Mouse (Mus musculus): ENCODE measurements at regions not wholly inside any gene's neighbourhood (a gene's known extent, or its start where the extent isn't known, plus 50 kb on each side); places are given as distances from the start of the nearest gene placed in this dataset.

DNA sequence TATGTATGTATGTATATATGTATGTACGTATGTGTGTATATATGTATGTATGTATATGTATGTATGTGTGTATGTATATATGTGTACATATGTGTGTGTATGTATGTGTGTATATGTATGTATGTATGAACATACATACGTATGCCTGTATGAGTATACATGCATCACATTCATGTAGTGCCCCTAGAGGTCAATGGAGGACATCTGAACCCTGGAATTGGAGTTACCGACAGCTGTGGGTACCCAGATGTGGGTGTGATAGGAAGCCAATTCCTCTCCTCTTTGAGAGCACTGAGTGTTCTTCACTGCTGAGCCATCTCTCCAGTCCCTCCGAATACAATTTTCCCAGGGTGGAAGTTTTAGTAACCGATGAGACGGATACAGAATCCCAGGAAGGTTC is 69.6 kb upstream of the Foxn3 start:
- Histone ChIP-seq H3K4me1 (replicated peaks) (peaks cover 5% of the 10 kb centered on the region), H3K9ac (no peak overlapping the region), H3K9me3 (replicated peaks) (no peaks in the 10 kb centered on the region), H3K36me3 (no peaks in the 10 kb centered on the region), H3K4me3 (no peak overlapping the region), H3K4me2 (no peak overlapping the region), H3K27ac (no peak overlapping the region), H3K27me3 (no peaks in the 10 kb centered on the region)
- WGBS = 89% methylated on average over 6 of the region's 6 CpGs
- ATAC-seq (replicated peaks; ENCODE audit: insufficient number of reproducible peaks, insufficient read depth, low FRiP score, low read depth) = no peak

GRCm38 (mm10) chr12:99629606-99630005 is 66.2 kb upstream of the Foxn3 start:
- 81% methylated on average over 4 of the region's 4 CpGs for WGBS
- H3K9me3 ChIP-seq (replicated peaks) = no peaks in the 10 kb centered on the region
- H3K27me3 ChIP-seq = no peaks in the 10 kb centered on the region
- no peak for ATAC-seq (replicated peaks; ENCODE audit: insufficient number of reproducible peaks, insufficient read depth, low FRiP score, low read depth)
- peaks cover 10% of the 10 kb centered on the region for H3K4me1 ChIP-seq (replicated peaks)
- no peaks in the 10 kb centered on the region for H3K36me3 ChIP-seq
- no peak overlapping the region for H3K9ac ChIP-seq
- no peak overlapping the region for H3K4me2 ChIP-seq
- no peak overlapping the region for H3K27ac ChIP-seq
- H3K4me3 ChIP-seq = no peak overlapping the region

DNA sequence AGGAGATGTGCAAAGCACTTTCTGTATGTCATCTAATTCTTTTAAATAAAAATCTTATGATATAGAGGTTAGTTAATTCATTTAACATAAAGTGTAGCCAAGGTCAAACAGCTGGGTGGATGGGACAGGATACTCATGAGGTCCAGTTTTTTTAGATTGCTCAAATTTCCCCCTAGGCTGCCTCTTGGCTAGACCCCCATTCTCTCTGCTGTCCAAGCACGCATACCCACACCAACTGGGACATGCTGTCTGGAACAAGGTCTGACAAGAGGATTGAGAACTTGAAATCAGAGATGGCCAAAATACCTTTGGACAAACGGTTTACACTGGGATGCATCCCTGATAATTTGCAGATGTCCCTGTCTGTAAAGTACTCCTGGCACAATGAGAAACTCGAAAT is 65.0 kb upstream of the Foxn3 start:
- 58% methylated on average over 3 of the region's 3 CpGs for WGBS
- H3K9ac ChIP-seq = peak overlapping the region; percentile 49; the same call in 1 of the 2 replicates
- H3K4me2 ChIP-seq = peak overlapping the region; percentile 89
- H3K27ac ChIP-seq = no peak overlapping the region
- no peaks in the 10 kb centered on the region for H3K9me3 ChIP-seq (replicated peaks)
- H3K4me3 ChIP-seq = peak overlapping the region; percentile 78
- no peaks in the 10 kb centered on the region for H3K27me3 ChIP-seq
- no peaks in the 10 kb centered on the region for H3K36me3 ChIP-seq
- ATAC-seq (replicated peaks; ENCODE audit: insufficient number of reproducible peaks, insufficient read depth, low FRiP score, low read depth) = no peak
- peaks cover 10% of the 10 kb centered on the region for H3K4me1 ChIP-seq (replicated peaks)

GRCm38 (mm10) chr12:99627898-99628231 is 64.5 kb upstream of the Foxn3 start:
- Histone ChIP-seq H3K4me2 (peak overlapping the region; percentile 89), H3K27me3 (no peaks in the 10 kb centered on the region), H3K9me3 (replicated peaks) (no peaks in the 10 kb centered on the region), H3K4me3 (peak overlapping the region; percentile 78), H3K9ac (peak overlapping the region; percentile 49), H3K36me3 (no peaks in the 10 kb centered on the region), H3K4me1 (replicated peaks) (peaks cover 10% of the 10 kb centered on the region), H3K27ac (no peak overlapping the region)
- under 1% methylated on average over 30 of the region's 30 CpGs for WGBS
- ATAC-seq (replicated peaks; ENCODE audit: insufficient number of reproducible peaks, insufficient read depth, low FRiP score, low read depth) = peak; percentile 88

GRCm38 (mm10) chr12:99627201-99627897 is 64.0 kb upstream of the Foxn3 start:
- Histone ChIP-seq H3K36me3 (no peaks in the 10 kb centered on the region), H3K4me1 (replicated peaks) (peaks cover 10% of the 10 kb centered on the region), H3K9ac (peak overlapping the region; percentile 49), H3K9me3 (replicated peaks) (no peaks in the 10 kb centered on the region), H3K27ac (no peak overlapping the region), H3K27me3 (no peaks in the 10 kb centered on the region), H3K4me2 (peak overlapping the region; percentile 89), H3K4me3 (peak overlapping the region; percentile 78)
- WGBS = 2% methylated on average over 40 of the region's 40 CpGs
- peak; percentile 63; the same call in 1 of the 2 replicates for ATAC-seq (replicated peaks; ENCODE audit: insufficient number of reproducible peaks, insufficient read depth, low FRiP score, low read depth)

DNA sequence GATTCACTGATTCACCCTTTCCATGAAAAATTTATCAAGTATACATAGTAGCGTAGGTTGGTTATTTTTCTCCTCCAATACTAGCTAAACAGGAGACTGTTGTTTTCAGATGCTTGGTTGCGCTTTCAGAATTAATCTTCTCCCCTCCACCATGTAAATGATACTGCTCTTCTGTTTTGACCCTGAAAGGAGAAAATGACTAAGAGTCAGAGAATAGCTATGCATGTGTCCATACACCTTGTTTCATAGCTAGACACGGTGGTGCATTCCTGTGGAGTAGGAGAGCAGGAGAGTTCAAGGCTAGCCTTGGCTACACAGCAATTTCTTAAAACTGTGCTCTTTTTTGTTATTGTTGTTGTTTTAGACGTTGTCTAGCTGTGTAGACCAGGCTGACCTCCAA is 62.8 kb upstream of the Foxn3 start:
- ATAC-seq (replicated peaks; ENCODE audit: insufficient number of reproducible peaks, insufficient read depth, low FRiP score, low read depth) = no peak
- peaks cover 10% of the 10 kb centered on the region for H3K4me1 ChIP-seq (replicated peaks)
- no peak overlapping the region for H3K27ac ChIP-seq

GRCm38 (mm10) chr12:99625094-99625493 is 61.7 kb upstream of the Foxn3 start:
- Histone ChIP-seq H3K4me1 (replicated peaks) (peaks cover 10% of the 10 kb centered on the region), H3K9ac (no peak overlapping the region), H3K27me3 (no peaks in the 10 kb centered on the region), H3K4me3 (no peak overlapping the region), H3K36me3 (no peaks in the 10 kb centered on the region), H3K9me3 (replicated peaks) (no peaks in the 10 kb centered on the region), H3K27ac (no peak overlapping the region), H3K4me2 (no peak overlapping the region)
- no peak for ATAC-seq (replicated peaks; ENCODE audit: insufficient number of reproducible peaks, insufficient read depth, low FRiP score, low read depth)
- 42% methylated on average over 9 of the region's 9 CpGs for WGBS

More for the DNA sequence above, 62.8 kb upstream of the Foxn3 start:
- no peaks in the 10 kb centered on the region for H3K36me3 ChIP-seq
- no peak overlapping the region for H3K4me2 ChIP-seq
- no peak overlapping the region for H3K4me3 ChIP-seq
- WGBS = 85% methylated on average over 4 of the region's 4 CpGs
- H3K9me3 ChIP-seq (replicated peaks) = no peaks in the 10 kb centered on the region
- H3K27me3 ChIP-seq = no peaks in the 10 kb centered on the region
- H3K9ac ChIP-seq = no peak overlapping the region

- Histone ChIP-seq H3K27me3 (no peaks in the 10 kb centered on the region), H3K4me1 (replicated peaks) (0 out of 2 replicates have a peak, but pooled peaks cover 2% of the 10 kb centered on the region), H3K9me3 (replicated peaks) (no peaks in the 10 kb centered on the region), H3K9ac (no peak overlapping the region), H3K4me3 (no peak overlapping the region), H3K27ac (no peak overlapping the region), H3K36me3 (no peaks in the 10 kb centered on the region), H3K4me2 (no peak overlapping the region)
- 70% methylated on average over 2 of the region's 2 CpGs for WGBS
- ATAC-seq (replicated peaks; ENCODE audit: insufficient number of reproducible peaks, insufficient read depth, low FRiP score, low read depth) = no peak
These were observed 58.9 kb upstream of the Foxn3 start for GRCm38 (mm10) chr12:99622238-99622637.

DNA sequence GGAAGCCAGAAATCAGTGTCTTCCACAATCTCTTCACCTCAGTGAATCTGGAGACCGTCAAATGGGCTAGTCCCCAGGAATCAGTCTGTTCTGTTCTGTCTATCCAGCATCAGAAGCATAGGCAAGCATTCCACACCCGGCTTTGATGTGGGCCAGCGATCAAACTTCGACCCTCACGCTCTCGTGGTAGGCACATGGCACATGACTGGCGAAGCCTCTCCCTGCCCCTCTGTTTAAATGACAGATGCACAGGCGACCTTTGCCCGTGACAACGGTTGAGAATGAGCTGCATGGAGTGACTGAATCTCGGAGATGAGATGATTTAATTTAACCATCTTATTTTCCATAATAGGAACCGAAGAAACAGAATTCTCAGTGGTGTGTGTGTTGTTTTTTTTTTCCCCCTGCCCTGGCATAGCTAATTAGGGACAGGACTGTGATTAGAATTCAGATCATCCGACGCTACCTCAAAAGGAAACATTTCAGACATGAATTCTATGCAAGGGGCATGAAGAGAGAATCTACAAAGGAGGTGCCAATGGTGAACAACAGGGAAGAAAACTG is 53.9 kb upstream of the Foxn3 start:
- H3K9me3 ChIP-seq (replicated peaks) = no peaks in the 10 kb centered on the region
- H3K4me1 ChIP-seq (replicated peaks) = peaks cover 3% of the 10 kb centered on the region; the same call in 1 of the 2 replicates
- 84% methylated on average over 14 of the region's 14 CpGs for WGBS
- no peaks in the 10 kb centered on the region for H3K36me3 ChIP-seq
- H3K27me3 ChIP-seq = no peaks in the 10 kb centered on the region
- no peak overlapping the region for H3K9ac ChIP-seq
- H3K4me2 ChIP-seq = no peak overlapping the region
- H3K27ac ChIP-seq = no peak overlapping the region
- ATAC-seq (replicated peaks; ENCODE audit: insufficient number of reproducible peaks, insufficient read depth, low FRiP score, low read depth) = no peak
- H3K4me3 ChIP-seq = no peak overlapping the region

- H3K4me3 ChIP-seq = no peak overlapping the region
- no peak for ATAC-seq (replicated peaks; ENCODE audit: insufficient number of reproducible peaks, insufficient read depth, low FRiP score, low read depth)
- no peak overlapping the region for H3K4me2 ChIP-seq
- no peaks in the 10 kb centered on the region for H3K27me3 ChIP-seq
- H3K9ac ChIP-seq = no peak overlapping the region
- H3K36me3 ChIP-seq = no peaks in the 10 kb centered on the region
- 65% methylated on average over 6 of the region's 6 CpGs for WGBS
- no peak overlapping the region for H3K27ac ChIP-seq
- peaks cover 12% of the 10 kb centered on the region for H3K4me1 ChIP-seq (replicated peaks)
- no peaks in the 10 kb centered on the region for H3K9me3 ChIP-seq (replicated peaks)
These were observed 51.0 kb upstream of the Foxn3 start for GRCm38 (mm10) chr12:99614420-99614819.
